Mouse (Mus musculus) heart, embryonic 13.5 days (tissue): Measurements from ENCODE around the gene Ccdc190. TPM values are rescaled to one million over a fixed set of nuclear protein-coding genes. Genes with fewer than 3 reads are reported as not detected.

ENCODE experiments used
- ATAC-seq: fragments of 200-750 bp; cut with Nextera tagmentation; 2 replicates; pipeline ENCODE4 v1.8.0; 2017; ENCODE audit warnings: moderate TSS enrichment; ENCODE audit not compliant: insufficient number of reproducible peaks, low FRiP score, low TSS enrichment; ENCODE audit errors: extremely low read depth
- H3K27ac ChIP-seq: fragments of 300-500 bp; sonication (generic); replicated peaks from 2 replicates; pipeline ENCODE4 v1.5.1; 2015; ENCODE audit warnings: moderate library complexity, mild to moderate bottlenecking, inconsistent platforms
- H3K27me3 ChIP-seq: fragments of 300-500 bp; sonication (generic); replicated peaks from 2 replicates; pipeline ENCODE4 v1.6.1; 2015; ENCODE audit warnings: mild to moderate bottlenecking, inconsistent platforms
- H3K36me3 ChIP-seq: fragments of 300-500 bp; sonication (generic); 2 replicates; pipeline ENCODE4 v1.6.1; 2015; ENCODE audit warnings: mild to moderate bottlenecking, inconsistent platforms
- H3K4me1 ChIP-seq: fragments of 300-500 bp; sonication (generic); 2 replicates; pipeline ENCODE4 v1.6.1; 2015; ENCODE audit warnings: inconsistent platforms
- H3K4me2 ChIP-seq: fragments of 300-500 bp; sonication (generic); 2 replicates; pipeline ENCODE4 v1.6.1; 2015; ENCODE audit warnings: inconsistent platforms, mild to moderate bottlenecking, moderate library complexity
- H3K4me3 ChIP-seq: fragments of 300-500 bp; sonication (generic); 2 replicates; pipeline ENCODE4 v1.5.1; 2015; ENCODE audit warnings: moderate library complexity, mild to moderate bottlenecking, inconsistent platforms
- H3K9ac ChIP-seq: fragments of 300-500 bp; sonication (generic); 2 replicates; pipeline ENCODE4 v1.6.1; 2015; ENCODE audit warnings: inconsistent platforms, mild to moderate bottlenecking, moderate library complexity
- H3K9me3 ChIP-seq: fragments of 300-500 bp; sonication (generic); 2 replicates; pipeline ENCODE4 v1.6.1; 2016; ENCODE audit warnings: inconsistent platforms
- WGBS: fragments of 180-500 bp; shearing (Covaris S2); methylation state at CpG from one replicate; pipeline ENCODE4 v1.1.7; 2015; ENCODE audit warnings: mixed read lengths; 5-methylcytosine and 5-hydroxymethylcytosine counted together
- polyA plus RNA-seq: library from polyadenylated mRNA; unstranded; fragments of >200 nt; fragmentation: Nextera tagmentation; extraction: Ambion mirVana; gene quantifications from 2 replicates; pipeline ENCODE4 v1.2.1, GENCODE M21; 2015

Gene Ccdc190
- not detected in 2 replicates for polyA plus RNA-seq

- H3K9ac ChIP-seq: 0 out of 2 replicates have a peak within 1 kb of the TSS, but pooled peaks have one; percentile 16
- 17% methylated on average over 12 of the region's 12 CpGs for WGBS
- ATAC-seq: no peak
- H3K27me3 ChIP-seq: no peaks in the 10 kb centered on the region; the same call in 1 of the 2 replicates
- no peak within 1 kb of the TSS for H3K27ac ChIP-seq
- H3K9me3 ChIP-seq: no peaks in the 10 kb centered on the region
- H3K4me1 ChIP-seq: no peaks in the 10 kb centered on the region
- H3K4me2 ChIP-seq: peak within 1 kb of the TSS; percentile 42
- H3K4me3 ChIP-seq: no peak within 1 kb of the TSS
- no peaks in the 10 kb centered on the region for H3K36me3 ChIP-seq
Measured at GRCm38 (mm10) chr1:169928454-169928971, at the start of gene Ccdc190. TSS of gene Ccdc190 (plus strand) at chr1:169928648.

- Histone ChIP-seq H3K4me2 (no peak overlapping the region), H3K9ac (no peak overlapping the region), H3K9me3 (no peaks in the 10 kb centered on the region), H3K4me3 (no peak overlapping the region), H3K27ac (no peak overlapping the region), H3K36me3 (no peaks in the 10 kb centered on the region), H3K27me3 (no peaks in the 10 kb centered on the region), H3K4me1 (no peaks in the 10 kb centered on the region)
- no peak for ATAC-seq
- 76% methylated on average over 4 of the region's 4 CpGs for WGBS
Measured at GRCm38 (mm10) chr1:169879060-169879459, 49.4 kb upstream of the Ccdc190 start.

GRCm38 (mm10) chr1:169880181-169880580 is 48.3 kb upstream of the Ccdc190 start:
- no peaks in the 10 kb centered on the region for H3K27me3 ChIP-seq
- H3K9me3 ChIP-seq: no peaks in the 10 kb centered on the region
- H3K4me3 ChIP-seq: no peak overlapping the region
- H3K4me2 ChIP-seq: no peak overlapping the region
- H3K9ac ChIP-seq: no peak overlapping the region
- H3K27ac ChIP-seq: no peak overlapping the region
- H3K4me1 ChIP-seq: no peaks in the 10 kb centered on the region
- ATAC-seq: no peak
- no peaks in the 10 kb centered on the region for H3K36me3 ChIP-seq
- WGBS: 82% methylated on average over 5 of the region's 5 CpGs

- no peak for ATAC-seq
- no peak overlapping the region for H3K4me3 ChIP-seq
- H3K4me1 ChIP-seq: no peaks in the 10 kb centered on the region
- H3K36me3 ChIP-seq: no peaks in the 10 kb centered on the region
- H3K27ac ChIP-seq: no peak overlapping the region
- H3K27me3 ChIP-seq: no peaks in the 10 kb centered on the region
- H3K4me2 ChIP-seq: no peak overlapping the region
- WGBS: 73% methylated on average over 5 of the region's 5 CpGs
- H3K9me3 ChIP-seq: no peaks in the 10 kb centered on the region
- H3K9ac ChIP-seq: no peak overlapping the region
Measured at GRCm38 (mm10) chr1:169883081-169883565, 45.3 kb upstream of the Ccdc190 start.

GRCm38 (mm10) chr1:169889250-169889649 is 39.2 kb upstream of the Ccdc190 start:
- no peak overlapping the region for H3K4me2 ChIP-seq
- H3K27me3 ChIP-seq: no peaks in the 10 kb centered on the region
- H3K4me1 ChIP-seq: no peaks in the 10 kb centered on the region
- H3K9ac ChIP-seq: no peak overlapping the region
- no peak overlapping the region for H3K27ac ChIP-seq
- H3K9me3 ChIP-seq: peaks cover 5% of the 10 kb centered on the region; the same call in 1 of the 2 replicates
- no peak overlapping the region for H3K4me3 ChIP-seq
- H3K36me3 ChIP-seq: no peaks in the 10 kb centered on the region
- ATAC-seq: no peak
- WGBS: 62% methylated on average over 2 of the region's 2 CpGs

GRCm38 (mm10) chr1:169893976-169894375 is 34.5 kb upstream of the Ccdc190 start:
- Histone ChIP-seq H3K4me2 (no peak overlapping the region), H3K36me3 (no peaks in the 10 kb centered on the region), H3K9ac (no peak overlapping the region), H3K27me3 (no peaks in the 10 kb centered on the region), H3K4me3 (no peak overlapping the region), H3K4me1 (no peaks in the 10 kb centered on the region), H3K9me3 (peaks cover 5% of the 10 kb centered on the region; the same call in 1 of the 2 replicates), H3K27ac (no peak overlapping the region)
- no peak for ATAC-seq
- 85% methylated on average over 2 of the region's 2 CpGs for WGBS

GRCm38 (mm10) chr1:169895686-169896085 is 32.8 kb upstream of the Ccdc190 start:
- 50% methylated on average over 1 of the region's 1 CpGs for WGBS
- no peak overlapping the region for H3K4me2 ChIP-seq
- H3K36me3 ChIP-seq: no peaks in the 10 kb centered on the region
- H3K4me3 ChIP-seq: no peak overlapping the region
- ATAC-seq: no peak
- H3K4me1 ChIP-seq: peaks cover 1% of the 10 kb centered on the region
- H3K27ac ChIP-seq: no peak overlapping the region
- H3K9ac ChIP-seq: no peak overlapping the region
- H3K9me3 ChIP-seq: peaks cover 2% of the 10 kb centered on the region; the same call in 1 of the 2 replicates
- no peaks in the 10 kb centered on the region for H3K27me3 ChIP-seq

GRCm38 (mm10) chr1:169897916-169898315 is 30.5 kb upstream of the Ccdc190 start:
- H3K27ac ChIP-seq: no peak overlapping the region
- H3K4me3 ChIP-seq: no peak overlapping the region
- ATAC-seq: no peak
- peaks cover 7% of the 10 kb centered on the region for H3K4me1 ChIP-seq
- WGBS: 36% methylated on average over 1 of the region's 1 CpGs
- no peaks in the 10 kb centered on the region for H3K9me3 ChIP-seq
- H3K4me2 ChIP-seq: no peak overlapping the region
- no peaks in the 10 kb centered on the region for H3K27me3 ChIP-seq
- H3K36me3 ChIP-seq: no peaks in the 10 kb centered on the region
- H3K9ac ChIP-seq: no peak overlapping the region

GRCm38 (mm10) chr1:169898607-169899006 is 29.8 kb upstream of the Ccdc190 start:
- WGBS: 80% methylated on average over 7 of the region's 7 CpGs

GRCm38 (mm10) chr1:169900771-169901336 is 27.6 kb upstream of the Ccdc190 start:
- ATAC-seq: no peak
- Histone ChIP-seq H3K27ac (0 out of 2 replicates have a peak overlapping the region, but pooled peaks have one; percentile 17), H3K4me2 (no peak overlapping the region), H3K9ac (no peak overlapping the region), H3K4me1 (peaks cover 7% of the 10 kb centered on the region), H3K4me3 (no peak overlapping the region), H3K9me3 (no peaks in the 10 kb centered on the region), H3K36me3 (no peaks in the 10 kb centered on the region), H3K27me3 (no peaks in the 10 kb centered on the region)
- 72% methylated on average over 3 of the region's 3 CpGs for WGBS

More at GRCm38 (mm10) chr1:169898607-169899006, 29.8 kb upstream of the Ccdc190 start:
- no peak overlapping the region for H3K27ac ChIP-seq
- ATAC-seq: no peak
- H3K4me3 ChIP-seq: no peak overlapping the region
- no peaks in the 10 kb centered on the region for H3K27me3 ChIP-seq
- no peaks in the 10 kb centered on the region for H3K36me3 ChIP-seq
- H3K9me3 ChIP-seq: no peaks in the 10 kb centered on the region
- H3K4me2 ChIP-seq: no peak overlapping the region
- H3K9ac ChIP-seq: no peak overlapping the region
- H3K4me1 ChIP-seq: peaks cover 7% of the 10 kb centered on the region

- Histone ChIP-seq H3K4me2 (no peak overlapping the region), H3K27ac (no peak overlapping the region), H3K9ac (no peak overlapping the region), H3K4me3 (no peak overlapping the region), H3K9me3 (no peaks in the 10 kb centered on the region), H3K27me3 (no peaks in the 10 kb centered on the region), H3K4me1 (peaks cover 3% of the 10 kb centered on the region), H3K36me3 (no peaks in the 10 kb centered on the region)
- WGBS: 74% methylated on average over 5 of the region's 5 CpGs
- ATAC-seq: no peak
Measured at GRCm38 (mm10) chr1:169909163-169909562, 19.3 kb upstream of the Ccdc190 start.

GRCm38 (mm10) chr1:169909659-169910058 is 18.8 kb upstream of the Ccdc190 start:
- H3K27ac ChIP-seq: no peak overlapping the region
- no peaks in the 10 kb centered on the region for H3K27me3 ChIP-seq
- peaks cover 3% of the 10 kb centered on the region for H3K4me1 ChIP-seq
- H3K9ac ChIP-seq: no peak overlapping the region
- no peak overlapping the region for H3K4me3 ChIP-seq
- H3K9me3 ChIP-seq: no peaks in the 10 kb centered on the region
- 82% methylated on average over 6 of the region's 6 CpGs for WGBS
- H3K4me2 ChIP-seq: no peak overlapping the region
- H3K36me3 ChIP-seq: no peaks in the 10 kb centered on the region
- ATAC-seq: no peak
